Mouse (Mus musculus) midbrain, embryonic 14.5 days (tissue): ENCODE measurements at regions not wholly inside any gene's neighbourhood (a gene's known extent, or its start where the extent isn't known, plus 50 kb on each side); places are given as distances from the start of the nearest gene placed in this dataset.
A peak's percentile ranks its signal among the peaks of the same experiment; 100 is the strongest.

Experiments
- ATAC-seq: fragments of 200-750 bp; cut with Nextera tagmentation; 2 replicates; pipeline ENCODE4 v1.8.0; 2017; ENCODE audit warnings: moderate number of reproducible peaks, moderate library complexity; ENCODE audit not compliant: low FRiP score, low TSS enrichment
- DNase-seq: peaks from one replicate; pipeline ENCODE4 v3.0.0-alpha.2; 2015
- H3K27ac ChIP-seq: fragments of 300-500 bp; sonication (generic); replicated peaks from 2 replicates; pipeline ENCODE4 v1.5.1; 2014; ENCODE audit warnings: mild to moderate bottlenecking, low read depth, low read length, moderate library complexity
- H3K27me3 ChIP-seq: fragments of 300-500 bp; sonication (generic); 2 replicates; pipeline ENCODE4 v1.6.1; 2014; ENCODE audit warnings: low read length, control low read depth, mixed read lengths; ENCODE audit not compliant: control insufficient read depth, insufficient read depth
- H3K36me3 ChIP-seq: fragments of 300-500 bp; sonication (generic); 2 replicates; pipeline ENCODE4 v1.6.1; 2014; ENCODE audit warnings: low read length, control low read depth; ENCODE audit not compliant: control insufficient read depth, insufficient read depth
- H3K4me1 ChIP-seq: fragments of 300-500 bp; sonication (generic); 2 replicates; pipeline ENCODE4 v1.6.1; 2014; ENCODE audit warnings: mild to moderate bottlenecking, antibody characterized with exemption, low read length, control low read depth; ENCODE audit not compliant: control insufficient read depth, insufficient read depth
- H3K4me2 ChIP-seq: fragments of 300-500 bp; sonication (generic); 2 replicates; pipeline ENCODE4 v1.6.1; 2014; ENCODE audit warnings: mild to moderate bottlenecking, low read length, moderate library complexity
- H3K4me3 ChIP-seq: fragments of 300-500 bp; sonication (generic); replicated peaks from 2 replicates; pipeline ENCODE4 v1.5.1; 2014; ENCODE audit warnings: low read depth, low read length
- H3K9ac ChIP-seq: fragments of 300-500 bp; sonication (generic); replicated peaks from 2 replicates; pipeline ENCODE4 v1.6.1; 2014; ENCODE audit warnings: mild to moderate bottlenecking, low read length, moderate library complexity
- H3K9me3 ChIP-seq: fragments of 300-500 bp; sonication (generic); 2 replicates; pipeline ENCODE4 v1.6.1; 2016; ENCODE audit warnings: low read length, control low read depth, mixed read lengths; ENCODE audit not compliant: control insufficient read depth
- WGBS: fragments of 180-500 bp; shearing (Covaris S2); extraction: QIAGEN DNeasy Blood & Tissue Kit; methylation state at CpG from one replicate; pipeline ENCODE4 v1.1.7; 2014; 5-methylcytosine and 5-hydroxymethylcytosine counted together

- 83% methylated on average over 7 of the region's 7 CpGs for WGBS
- no peak overlapping the region for H3K27ac ChIP-seq
- no peak overlapping the region for H3K4me2 ChIP-seq
Measured at GRCm38 (mm10) chr8:26513001-26513400, 393.7 kb downstream of the Gm45692 start.

GRCm38 (mm10) chr8:26524237-26524636 is 404.9 kb downstream of the Gm45692 start:
- DNase-seq (no peak), ATAC-seq (no peak)
- WGBS, result 96% methylated on average over 2 of the region's 2 CpGs
- Histone ChIP-seq H3K36me3 (no peaks in the 10 kb centered on the region), H3K9ac (no peak overlapping the region), H3K4me1 (0 out of 2 replicates have a peak, but pooled peaks cover 9% of the 10 kb centered on the region), H3K9me3 (no peaks in the 10 kb centered on the region), H3K27me3 (no peaks in the 10 kb centered on the region), H3K4me3 (no peak overlapping the region), H3K4me2 (no peak overlapping the region), H3K27ac (no peak overlapping the region)

More at GRCm38 (mm10) chr8:26513001-26513400, 393.7 kb downstream of the Gm45692 start:
- ATAC-seq (no peak), DNase-seq (no peak)
- H3K9me3 ChIP-seq, result no peaks in the 10 kb centered on the region
- no peaks in the 10 kb centered on the region for H3K27me3 ChIP-seq
- H3K4me1 ChIP-seq, result no peaks in the 10 kb centered on the region
- no peak overlapping the region for H3K4me3 ChIP-seq
- H3K9ac ChIP-seq, result no peak overlapping the region
- no peaks in the 10 kb centered on the region for H3K36me3 ChIP-seq

- WGBS, result 10% methylated on average over 10 of the region's 10 CpGs
- no peak overlapping the region for H3K4me2 ChIP-seq
- ATAC-seq, result no peak
- H3K27ac ChIP-seq, result no peak overlapping the region
- 0 out of 2 replicates have a peak, but pooled peaks cover 9% of the 10 kb centered on the region for H3K4me1 ChIP-seq
- no peaks in the 10 kb centered on the region for H3K9me3 ChIP-seq
- H3K4me3 ChIP-seq, result no peak overlapping the region
- H3K27me3 ChIP-seq, result no peaks in the 10 kb centered on the region
- no peaks in the 10 kb centered on the region for H3K36me3 ChIP-seq
- H3K9ac ChIP-seq, result no peak overlapping the region
- peak; percentile 40 for DNase-seq
Measured at GRCm38 (mm10) chr8:26526474-26527185, 407.3 kb downstream of the Gm45692 start.

GRCm38 (mm10) chr8:26527186-26527580 is 407.8 kb downstream of the Gm45692 start:
- no peak for ATAC-seq
- H3K36me3 ChIP-seq, result no peaks in the 10 kb centered on the region

GRCm38 (mm10) chr8:26529921-26530320 is 410.6 kb downstream of the Gm45692 start:
- WGBS, result 82% methylated on average over 8 of the region's 8 CpGs
- DNase-seq (no peak), ATAC-seq (no peak)
- no peak overlapping the region for H3K4me2 ChIP-seq
- no peak overlapping the region for H3K9ac ChIP-seq
- no peaks in the 10 kb centered on the region for H3K36me3 ChIP-seq
- no peaks in the 10 kb centered on the region for H3K9me3 ChIP-seq
- H3K4me3 ChIP-seq, result no peak overlapping the region
- no peak overlapping the region for H3K27ac ChIP-seq
- H3K27me3 ChIP-seq, result no peaks in the 10 kb centered on the region
- 0 out of 2 replicates have a peak, but pooled peaks cover 9% of the 10 kb centered on the region for H3K4me1 ChIP-seq

More at GRCm38 (mm10) chr8:26527186-26527580, 407.8 kb downstream of the Gm45692 start:
- Histone ChIP-seq H3K27me3 (no peaks in the 10 kb centered on the region), H3K27ac (no peak overlapping the region), H3K4me2 (no peak overlapping the region), H3K4me1 (0 out of 2 replicates have a peak, but pooled peaks cover 9% of the 10 kb centered on the region), H3K9me3 (no peaks in the 10 kb centered on the region), H3K9ac (no peak overlapping the region), H3K4me3 (no peak overlapping the region)
- DNase-seq, result no peak
- WGBS, result 63% methylated on average over 5 of the region's 5 CpGs

GRCm38 (mm10) chr8:26533444-26534421 is 414.4 kb downstream of the Gm45692 start:
- DNase-seq (no peak), ATAC-seq (no peak)
- H3K4me1 ChIP-seq, result no peaks in the 10 kb centered on the region
- WGBS, result 73% methylated on average over 22 of the region's 22 CpGs
- no peaks in the 10 kb centered on the region for H3K36me3 ChIP-seq
- H3K4me2 ChIP-seq, result no peak overlapping the region
- no peak overlapping the region for H3K27ac ChIP-seq
- no peaks in the 10 kb centered on the region for H3K9me3 ChIP-seq
- no peak overlapping the region for H3K4me3 ChIP-seq
- no peak overlapping the region for H3K9ac ChIP-seq
- no peaks in the 10 kb centered on the region for H3K27me3 ChIP-seq

- Histone ChIP-seq H3K36me3 (no peaks in the 10 kb centered on the region), H3K4me1 (no peaks in the 10 kb centered on the region), H3K27ac (no peak overlapping the region), H3K27me3 (no peaks in the 10 kb centered on the region), H3K4me2 (no peak overlapping the region), H3K9ac (no peak overlapping the region), H3K4me3 (no peak overlapping the region), H3K9me3 (no peaks in the 10 kb centered on the region)
- no peak for ATAC-seq
- WGBS, result 71% methylated on average over 3 of the region's 3 CpGs
- DNase-seq, result no peak
Measured at GRCm38 (mm10) chr8:26535816-26536215, 416.5 kb downstream of the Gm45692 start.

GRCm38 (mm10) chr8:26553691-26554090 is 423.4 kb upstream of the Zfp703 start:
- Histone ChIP-seq H3K36me3 (no peaks in the 10 kb centered on the region), H3K9me3 (no peaks in the 10 kb centered on the region), H3K27me3 (no peaks in the 10 kb centered on the region), H3K27ac (no peak overlapping the region), H3K4me3 (no peak overlapping the region), H3K4me2 (no peak overlapping the region), H3K4me1 (no peaks in the 10 kb centered on the region), H3K9ac (no peak overlapping the region)
- WGBS, result 66% methylated on average over 5 of the region's 5 CpGs
- no peak for DNase-seq
- no peak for ATAC-seq
